Mouse (Mus musculus): ENCODE measurements at regions not wholly inside any gene's neighbourhood (a gene's known extent, or its start where the extent isn't known, plus 50 kb on each side); places are given as distances from the start of the nearest gene placed in this dataset.
A peak's percentile ranks its signal among the peaks of the same experiment; 100 is the strongest.
"Not testable (repeated sequence)": the region's sequence is repeated elsewhere in the genome, so short reads cannot be mapped to it uniquely, and the experiment has no call there.

DNA sequence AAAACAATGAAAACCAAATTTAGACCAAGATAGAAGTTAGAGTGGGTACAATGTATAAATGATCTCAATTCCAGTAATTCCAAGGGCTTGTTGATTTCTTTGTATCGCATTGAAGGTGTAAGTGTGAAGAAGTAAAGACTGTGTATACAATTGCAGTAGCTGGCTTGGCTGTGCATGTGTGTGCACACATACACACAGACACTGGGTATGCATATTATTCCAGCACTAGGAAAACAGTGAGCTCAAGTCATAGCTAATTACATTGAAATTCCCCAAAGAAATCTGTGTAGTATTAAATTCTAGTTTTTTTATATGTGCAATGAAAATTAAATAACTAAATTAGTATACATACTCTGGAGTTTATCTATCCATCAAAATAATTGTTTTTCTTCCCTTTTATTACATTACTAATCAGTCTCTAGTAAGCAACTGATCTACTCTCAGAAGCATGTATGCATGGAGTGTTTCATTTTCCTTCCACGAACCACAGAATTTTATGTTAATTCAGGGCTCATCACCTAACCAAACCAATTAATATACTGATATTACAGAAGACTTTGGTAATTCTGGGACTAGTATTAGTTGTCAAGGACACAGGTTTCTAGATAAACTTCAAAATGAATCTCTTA is 56.5 kb downstream of the Gm8797 start:
- no peak for DNase-seq

GRCm38 (mm10) chr3:5811071-5811590 is 60.5 kb downstream of the Gm8797 start:
- peak in 1 of 2 experiments; percentile 4 for DNase-seq

DNA sequence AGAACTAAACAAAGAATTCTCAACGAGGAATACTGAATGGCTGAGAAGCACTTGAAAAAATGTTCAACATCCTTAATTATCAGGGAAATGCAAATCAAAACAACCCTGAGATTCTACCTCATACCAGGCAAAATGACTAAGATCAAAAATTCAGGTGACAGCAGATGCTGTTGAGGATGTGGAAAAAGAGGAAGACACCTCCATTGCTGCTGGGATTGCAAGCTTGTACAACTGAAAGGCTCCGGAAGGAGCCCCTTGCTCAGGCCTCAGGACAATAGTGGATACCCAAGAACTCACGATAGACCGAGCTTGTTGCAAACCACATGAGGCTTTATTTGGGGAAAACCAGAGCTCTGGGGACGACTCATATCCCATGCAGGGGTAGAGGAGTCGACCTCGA is 69.6 kb downstream of the Gm8797 start:
- DNase-seq: not testable (repeated sequence)

DNA sequence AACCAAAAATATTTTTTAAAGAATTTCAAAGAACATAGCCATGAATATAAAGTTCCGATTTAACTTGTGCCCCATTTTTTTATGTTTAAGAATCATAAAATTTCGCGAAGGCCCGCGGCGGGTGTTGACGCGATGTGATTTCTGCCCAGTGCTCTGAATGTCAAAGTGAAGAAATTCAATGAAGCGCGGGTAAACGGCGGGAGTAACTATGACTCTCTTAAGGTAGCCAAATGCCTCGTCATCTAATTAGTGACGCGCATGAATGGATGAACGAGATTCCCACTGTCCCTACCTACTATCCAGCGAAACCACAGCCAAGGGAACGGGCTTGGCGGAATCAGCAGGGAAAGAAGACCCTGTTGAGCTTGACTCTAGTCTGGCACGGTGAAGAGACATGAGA is 109.6 kb downstream of the Gm8797 start:
- peak; percentile 94 to 95 for DNase-seq

- no peak for DNase-seq
Observed at GRCm38 (mm10) chr3:5870407-5870806, 119.8 kb downstream of the Gm8797 start.

- DNase-seq: no peak
Observed at GRCm38 (mm10) chr3:5879113-5879512, 128.5 kb downstream of the Gm8797 start.

DNA sequence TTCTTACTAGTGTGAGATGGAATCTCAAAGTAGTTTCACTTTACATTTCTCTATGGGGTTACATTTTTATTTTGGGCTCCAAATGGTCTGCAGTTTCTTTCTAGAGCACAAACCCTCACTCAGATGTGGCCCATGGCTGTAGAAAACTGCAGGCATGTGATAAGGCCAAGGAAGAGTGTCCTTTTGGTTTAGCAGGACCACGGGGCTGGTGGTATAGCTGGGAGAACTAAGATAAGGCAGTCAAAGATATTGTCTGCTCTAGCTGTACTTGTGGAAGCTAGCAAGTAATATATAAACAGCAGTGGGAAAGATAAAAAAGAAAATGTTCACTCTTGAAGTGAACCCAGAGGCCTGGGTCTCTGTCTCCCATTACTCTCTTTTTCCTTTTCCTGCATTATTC is 166.9 kb downstream of the Gm8797 start:
- DNase-seq: no peak

DNA sequence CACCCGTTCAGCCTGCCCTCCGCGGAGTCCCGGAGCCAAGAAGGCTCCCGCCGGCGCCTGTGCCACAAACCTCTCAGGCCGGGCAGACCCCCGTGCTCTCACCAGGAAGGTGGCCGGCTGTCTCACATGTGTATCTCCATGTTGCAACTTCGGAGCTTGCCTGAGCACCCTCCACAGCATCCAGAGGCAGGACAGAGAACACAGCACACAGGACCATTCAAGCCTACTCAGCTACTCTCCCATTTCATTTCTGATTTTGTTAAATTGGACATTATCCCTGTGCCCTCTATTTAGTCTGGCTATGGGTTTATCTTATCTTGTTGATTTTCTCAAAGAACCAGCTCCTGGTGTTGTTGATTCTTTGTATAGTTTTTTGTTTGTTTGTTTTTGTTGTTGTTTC is 199.6 kb downstream of the Gm8797 start:
- DNase-seq: not testable (repeated sequence)

DNA sequence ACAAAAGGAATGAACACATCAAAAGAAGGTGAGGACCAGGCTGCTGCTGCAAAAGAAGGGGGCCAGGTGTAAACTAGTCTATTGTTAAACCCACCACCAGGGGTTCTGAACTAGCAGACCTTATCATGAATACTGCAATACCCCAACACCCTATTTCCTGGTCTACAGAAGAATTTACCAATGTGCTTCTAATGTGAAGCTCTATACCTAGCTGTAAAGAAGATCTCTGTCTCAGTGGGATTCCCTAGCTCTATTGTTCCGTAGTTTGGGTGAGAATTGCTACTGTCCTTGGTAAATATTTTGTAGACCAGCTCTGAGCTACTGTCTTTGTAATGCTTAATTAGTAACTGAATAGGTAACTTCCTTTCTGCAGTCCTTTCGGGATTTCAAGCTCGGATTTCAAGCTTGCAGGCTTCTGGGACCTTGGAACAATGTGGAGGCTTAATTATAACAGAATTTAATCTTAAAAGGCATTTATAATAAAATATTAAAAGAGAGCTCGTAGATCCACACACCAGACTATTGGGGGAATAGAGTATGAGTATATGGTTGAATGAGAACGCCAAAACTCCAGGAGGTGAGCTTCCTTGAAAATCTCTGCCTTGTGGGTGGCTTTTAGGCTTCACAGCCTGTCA is 238.5 kb downstream of the Gm8797 start:
- DNase-seq: not testable (repeated sequence)

DNA sequence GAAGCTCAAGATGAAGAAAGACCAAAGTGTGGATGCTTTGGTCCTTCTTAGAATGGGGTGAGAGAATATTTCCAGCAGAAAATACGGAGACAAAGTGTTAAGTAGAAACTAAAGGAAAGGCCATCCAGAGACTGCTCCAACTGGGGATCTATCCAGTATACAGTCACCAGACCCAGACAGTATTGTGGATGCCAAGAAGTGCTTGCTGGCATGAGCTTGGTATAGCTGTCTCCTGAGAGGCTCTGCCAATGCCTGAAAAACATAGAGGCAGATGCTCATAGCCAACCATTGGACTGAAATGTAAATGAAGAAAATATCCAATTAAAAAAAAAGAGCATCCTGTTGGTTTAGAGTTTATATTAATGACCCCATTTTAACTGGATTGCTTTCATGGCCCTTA is 253.8 kb downstream of the Gm8797 start:
- no peak for DNase-seq

GRCm38 (mm10) chr3:6018749-6019148 is 268.1 kb downstream of the Gm8797 start:
- no peak for DNase-seq

GRCm38 (mm10) chr3:6041325-6041724 is 290.7 kb downstream of the Gm8797 start:
- DNase-seq: not testable (repeated sequence)

DNA sequence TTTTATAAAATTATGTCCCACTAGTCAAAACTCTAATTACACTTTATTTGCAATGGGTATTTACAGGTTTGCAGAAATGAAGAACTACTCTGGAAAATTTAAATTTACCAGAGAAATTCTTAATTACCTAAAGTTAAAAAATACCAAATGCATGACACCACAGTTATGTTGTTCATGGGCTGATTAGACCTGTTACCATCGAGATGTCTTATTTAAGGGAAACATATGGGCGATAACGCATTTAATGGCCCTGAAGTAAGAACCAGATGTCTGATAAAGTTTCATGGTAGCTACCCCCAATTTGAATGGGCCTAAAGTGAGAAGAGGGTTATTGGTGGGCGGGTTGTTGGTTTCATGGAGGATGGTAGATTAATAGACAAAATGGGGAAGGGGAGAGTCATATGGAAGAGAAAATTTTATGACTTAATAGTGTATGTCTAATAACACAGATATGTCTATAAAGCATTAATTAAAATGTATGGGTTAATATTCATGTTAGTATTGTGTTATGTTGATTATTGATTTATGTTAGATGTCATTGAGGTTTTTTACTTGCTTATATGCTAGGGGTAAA is 299.0 kb downstream of the Gm8797 start:
- no peak for DNase-seq

DNA sequence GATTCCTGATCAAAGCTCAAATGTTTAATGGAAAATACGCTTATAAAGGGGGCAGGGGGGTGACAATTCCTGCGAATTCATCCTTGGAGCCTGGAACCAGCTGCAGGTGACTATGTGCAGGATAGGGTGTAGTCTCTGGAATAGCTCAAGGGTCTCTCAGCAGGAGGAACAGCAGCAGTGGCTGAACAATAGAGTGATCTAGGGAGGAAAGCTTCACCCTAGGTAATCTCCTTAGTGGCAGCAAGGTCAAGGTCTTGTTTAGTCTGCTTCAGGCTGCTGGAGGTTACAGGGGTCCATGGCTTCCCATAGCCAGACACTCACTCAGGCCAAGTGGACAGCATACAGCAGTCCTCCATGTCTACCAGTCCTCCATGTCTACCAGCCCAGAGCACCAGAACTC is 301.3 kb downstream of the Gm8797 start:
- no peak for DNase-seq

DNA sequence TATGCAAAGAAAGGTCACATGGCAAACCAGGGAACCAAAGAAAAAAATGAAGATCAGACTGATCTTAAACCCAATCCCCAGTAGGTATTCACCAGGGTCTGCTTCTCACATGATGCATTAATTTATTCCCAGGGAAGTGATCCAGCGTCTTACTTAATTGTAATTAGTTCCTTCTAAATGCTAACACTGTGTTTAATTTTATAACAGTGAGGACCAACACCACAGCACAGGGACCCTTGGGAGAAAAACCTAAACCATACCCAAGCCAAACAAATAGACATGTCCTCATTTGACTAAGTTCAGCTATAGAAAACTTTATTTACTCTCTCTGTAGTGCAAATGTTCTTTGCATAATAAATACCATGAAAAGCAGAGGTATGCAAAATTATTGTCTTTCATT is 333.2 kb downstream of the Gm8797 start:
- no peak for DNase-seq

DNA sequence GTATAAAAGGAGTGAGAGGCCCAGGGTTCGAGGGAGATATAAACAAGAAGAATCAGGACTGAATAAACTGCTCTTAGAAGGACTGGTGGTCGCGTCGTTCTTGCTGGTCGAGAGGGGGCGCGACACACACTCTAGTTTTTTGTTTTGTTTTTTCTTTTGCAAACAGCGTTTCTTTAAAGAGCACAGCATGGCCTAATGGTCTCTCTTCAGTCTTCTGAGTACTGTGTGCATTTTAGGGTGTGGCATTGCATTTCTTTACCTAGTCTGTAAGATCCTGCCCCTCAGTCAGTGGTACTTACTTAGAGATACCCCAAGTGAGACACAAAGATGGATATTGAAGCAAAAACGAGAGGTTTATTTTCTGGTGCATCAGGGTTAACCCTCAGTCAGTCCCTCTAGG is 336.7 kb downstream of the Gm8797 start:
- no peak for DNase-seq

GRCm38 (mm10) chr3:6093931-6094330 is 343.3 kb downstream of the Gm8797 start:
- no peak for DNase-seq

DNA sequence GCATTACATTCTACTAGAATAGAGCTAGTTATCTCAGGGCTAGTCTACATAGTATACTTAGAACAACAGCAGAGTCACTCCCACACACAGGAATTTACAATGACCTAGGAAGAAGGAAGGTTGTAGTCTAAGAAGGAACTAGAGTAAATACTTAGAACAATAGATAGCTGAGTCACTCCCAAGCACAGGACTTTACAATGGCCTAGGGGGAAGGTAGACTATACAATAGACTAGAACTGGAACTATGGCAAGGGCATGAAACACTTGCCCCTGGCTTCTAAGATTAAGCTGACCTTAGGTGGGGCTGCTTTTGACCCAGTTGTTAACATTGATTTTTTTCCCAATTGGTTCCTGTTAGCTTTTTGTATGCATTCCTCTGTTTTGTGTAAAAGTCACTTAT is 343.8 kb downstream of the Gm8797 start:
- DNase-seq: not testable (repeated sequence)

DNA sequence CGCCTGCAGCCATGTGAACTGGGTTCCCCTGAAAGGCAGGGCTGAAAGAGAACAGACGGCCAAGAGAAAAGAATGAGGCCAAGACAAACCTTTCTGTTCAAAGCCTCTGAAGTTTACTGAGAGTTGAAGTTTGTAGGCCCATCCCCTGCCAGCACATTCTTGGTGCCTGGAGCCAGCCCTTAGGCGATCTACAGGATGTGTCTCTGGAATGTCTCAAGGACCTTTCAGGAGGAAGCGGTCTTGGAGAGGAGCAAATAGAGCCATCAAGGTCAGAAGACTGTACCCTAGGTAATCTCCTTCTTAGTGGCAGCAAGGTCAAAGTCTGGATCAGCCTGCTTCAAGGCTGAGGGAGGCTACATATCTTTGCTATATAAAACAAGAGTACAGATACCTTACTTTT is 350.3 kb downstream of the Gm8797 start:
- DNase-seq: no peak

DNA sequence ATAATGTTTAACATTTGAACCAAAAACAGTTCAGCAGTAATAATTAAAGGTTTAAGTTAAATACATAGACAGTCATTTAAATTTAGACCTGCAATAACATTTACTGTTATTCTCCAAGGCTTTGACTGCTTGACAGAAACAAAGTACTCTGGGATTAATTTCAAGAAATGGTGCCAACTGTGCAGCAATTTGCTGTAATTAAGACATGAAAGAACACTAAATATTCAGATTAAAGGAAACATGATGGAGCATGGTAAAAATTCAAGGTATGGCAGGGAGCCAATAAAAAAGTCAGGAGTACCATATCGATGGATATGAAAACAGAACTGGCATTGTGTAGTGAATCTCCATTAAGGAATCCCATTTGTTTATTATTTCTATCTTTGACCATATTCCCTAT is 352.3 kb downstream of the Gm8797 start:
- no peak for DNase-seq

GRCm38 (mm10) chr3:6106659-6107058 is 356.1 kb downstream of the Gm8797 start:
- DNase-seq: peak in 1 of 2 experiments; percentile 5

DNA sequence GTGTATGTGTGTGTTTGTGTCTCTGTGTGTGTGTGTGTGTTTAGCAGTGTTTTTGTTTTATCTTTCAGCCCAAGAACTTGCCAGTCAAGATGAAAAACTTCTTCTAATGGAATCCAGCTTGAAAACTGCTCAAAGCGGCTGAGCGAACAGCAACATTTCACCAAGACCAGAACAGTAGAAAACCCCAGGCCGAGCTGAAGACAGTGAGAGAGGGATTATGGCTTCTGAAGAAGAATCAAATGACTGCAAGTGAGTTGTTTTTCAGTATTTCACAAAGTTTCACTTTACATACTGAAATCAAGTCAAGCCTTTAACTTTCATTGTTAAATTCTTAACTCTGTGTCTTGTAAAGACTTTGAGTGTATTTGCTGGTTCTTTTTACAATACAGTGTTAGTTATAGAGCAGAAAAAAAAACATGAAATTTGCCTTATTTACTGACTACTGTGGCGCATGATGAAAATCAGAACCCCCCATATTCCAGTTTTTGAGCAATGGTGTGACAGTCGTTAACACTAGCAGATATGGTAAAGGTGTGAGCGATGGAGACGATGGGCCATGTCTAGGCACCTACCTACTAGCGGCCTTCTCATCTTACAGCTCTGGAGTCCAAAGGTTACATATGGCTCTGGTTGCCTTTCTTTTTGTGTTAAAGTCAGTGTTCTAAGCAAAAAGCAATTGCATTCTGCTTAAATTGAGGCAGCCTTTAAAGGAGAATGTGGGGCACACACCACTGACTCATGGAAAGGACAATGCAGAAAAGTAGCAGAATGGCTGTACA is 357.0 kb downstream of the Gm8797 start:
- DNase-seq: no peak

DNA sequence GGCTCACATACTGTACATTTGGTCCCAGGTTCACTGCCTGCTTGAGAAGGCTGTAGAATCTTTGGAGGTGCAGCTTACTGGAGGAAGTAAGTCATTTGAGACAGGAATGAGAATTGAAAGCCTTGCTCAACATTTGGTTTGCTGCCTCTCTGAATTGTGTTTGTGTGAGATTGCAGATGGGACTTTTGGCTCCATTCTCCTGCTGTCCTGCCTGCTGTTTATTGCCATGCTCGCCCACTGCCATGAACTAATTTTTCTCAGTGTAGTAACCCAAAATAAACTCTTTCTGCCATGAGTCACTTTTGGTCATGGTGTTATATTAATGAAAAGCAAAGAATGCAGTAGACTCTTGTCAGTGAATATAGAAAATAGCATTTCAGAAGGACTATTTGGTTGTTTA is 368.1 kb downstream of the Gm8797 start:
- no peak for DNase-seq
